Mouse (Mus musculus) stomach, postnatal 0 days (tissue): ENCODE measurements around the gene Slitrk2.

Experiments used
- CTCF ChIP-seq: IDR thresholded peaks from 2 replicates; pipeline ENCODE4 v1.5.1; 2016; ENCODE audit warnings: antibody characterized with exemption, low read depth, mild to moderate bottlenecking, moderate library complexity
- EP300 ChIP-seq: optimal IDR thresholded peaks from 2 replicates; pipeline ENCODE3; 2016; ENCODE audit warnings: antibody characterized with exemption

- TF ChIP-seq EP300 (no peak), CTCF (no peak)
These were observed 27.8 kb downstream of the Slitrk2 start for GRCm38 (mm10) chrX:66676959-66677358.
